Mouse (Mus musculus): ENCODE results near the gene Rtn2.

GRCm38 (mm10) chr7:19338596-19338995, 56.2 kb downstream of the Rtn2 start:
- TF ChIP-seq CTCF (IDR thresholded peaks at IDR 0.05; ENCODE audit: low read depth, low read length) (no peak), POLR2A (IDR thresholded peaks at IDR 0.05; ENCODE audit: insufficient read depth, low read length) (no peak)

Measured in ES-Bruce4 (cell line).